Mouse (Mus musculus) layer of hippocampus, postnatal 25 days (tissue): ENCODE measurements around the gene Suclg2. TPM values are rescaled to one million over a fixed set of nuclear protein-coding genes. Genes with fewer than 3 reads are reported as not detected.
"Not testable (repeated sequence)": the region's sequence is repeated elsewhere in the genome, so short reads cannot be mapped to it uniquely, and the experiment has no call there.

Experiments
- DNase-seq, 2 experiments: peaks; one replicate each; pipeline ENCODE4 v3.0.0; 2022; ENCODE audit warnings: mixed read lengths in 2 of 2, low spot score in 1 of 2; ENCODE audit errors: extremely low spot score in 1 of 2
- total RNA-seq, 2 experiments: library from RNA; stranded (reverse); gene quantifications; 2 replicates each; pipeline ENCODE4 v1.2.3; 2021

Gene Suclg2
- total RNA-seq, 2 experiments from 2014 or later = 12.5 to 13.5 TPM

- no peak for DNase-seq
Measured at GRCm38 (mm10) chr6:95637416-95637815, 81.2 kb downstream of the Suclg2 start.

- no peak for DNase-seq
Measured at GRCm38 (mm10) chr6:95635411-95635810, 83.2 kb downstream of the Suclg2 start.

GRCm38 (mm10) chr6:95629071-95629470 lies 89.5 kb downstream of the Suclg2 start:
- DNase-seq = no peak

GRCm38 (mm10) chr6:95621821-95622220 lies 96.8 kb downstream of the Suclg2 start:
- DNase-seq = no peak

- no peak for DNase-seq
Measured at GRCm38 (mm10) chr6:95620804-95621203, 97.8 kb downstream of the Suclg2 start.

- DNase-seq = no peak
Measured at GRCm38 (mm10) chr6:95619817-95620216, 98.8 kb downstream of the Suclg2 start.

GRCm38 (mm10) chr6:95618434-95618833 lies 100.2 kb downstream of the Suclg2 start:
- no peak for DNase-seq

- no peak for DNase-seq
Measured at GRCm38 (mm10) chr6:95613228-95613627, 105.4 kb downstream of the Suclg2 start.

- DNase-seq = no peak
Measured at GRCm38 (mm10) chr6:95612412-95613022, 106.1 kb downstream of the Suclg2 start.

- no peak for DNase-seq
Measured at GRCm38 (mm10) chr6:95611059-95611458, 107.5 kb downstream of the Suclg2 start.

GRCm38 (mm10) chr6:95608123-95608522 lies 110.5 kb downstream of the Suclg2 start:
- DNase-seq = no peak

- DNase-seq = not testable (repeated sequence)
Measured at GRCm38 (mm10) chr6:95600731-95601130, 117.9 kb downstream of the Suclg2 start.

- no peak for DNase-seq
Measured at GRCm38 (mm10) chr6:95596766-95597750, 121.5 kb downstream of the Suclg2 start.

GRCm38 (mm10) chr6:95595852-95596251 lies 122.7 kb downstream of the Suclg2 start:
- no peak for DNase-seq

- no peak for DNase-seq
Measured at GRCm38 (mm10) chr6:95594239-95594638, 124.4 kb downstream of the Suclg2 start.

GRCm38 (mm10) chr6:95592396-95592795 lies 126.2 kb downstream of the Suclg2 start:
- no peak for DNase-seq

GRCm38 (mm10) chr6:95590463-95590862 lies 128.1 kb downstream of the Suclg2 start:
- no peak for DNase-seq

- no peak for DNase-seq
Measured at GRCm38 (mm10) chr6:95587108-95587796, 131.3 kb downstream of the Suclg2 start.

GRCm38 (mm10) chr6:95581893-95582292 lies 136.7 kb downstream of the Suclg2 start:
- no peak for DNase-seq

GRCm38 (mm10) chr6:95579792-95580191 lies 138.8 kb downstream of the Suclg2 start:
- DNase-seq = no peak

GRCm38 (mm10) chr6:95575531-95575930 lies 143.1 kb downstream of the Suclg2 start:
- DNase-seq = no peak
